Mouse (Mus musculus) thymus, adult 2 months (tissue): ENCODE measurements around the gene Sdk2.

Experiments
- CTCF ChIP-seq: fragments of 200-500 bp; IDR thresholded peaks from 2 replicates; pipeline ENCODE4 v1.5.1; 2012; ENCODE audit warnings: mild to moderate bottlenecking, control low read depth, low read length, moderate library complexity, borderline replicate concordance; ENCODE audit not compliant: control insufficient read depth, poor library complexity, insufficient read depth; ENCODE audit errors: extremely low read depth
- POLR2A ChIP-seq: fragments of 200-500 bp; IDR thresholded peaks from 2 replicates; pipeline ENCODE4 v1.6.1; 2012; ENCODE audit warnings: mild to moderate bottlenecking, low read length, control low read depth, moderate library complexity; ENCODE audit not compliant: control insufficient read depth, poor library complexity, insufficient read depth; ENCODE audit errors: extremely low read depth

DNA sequence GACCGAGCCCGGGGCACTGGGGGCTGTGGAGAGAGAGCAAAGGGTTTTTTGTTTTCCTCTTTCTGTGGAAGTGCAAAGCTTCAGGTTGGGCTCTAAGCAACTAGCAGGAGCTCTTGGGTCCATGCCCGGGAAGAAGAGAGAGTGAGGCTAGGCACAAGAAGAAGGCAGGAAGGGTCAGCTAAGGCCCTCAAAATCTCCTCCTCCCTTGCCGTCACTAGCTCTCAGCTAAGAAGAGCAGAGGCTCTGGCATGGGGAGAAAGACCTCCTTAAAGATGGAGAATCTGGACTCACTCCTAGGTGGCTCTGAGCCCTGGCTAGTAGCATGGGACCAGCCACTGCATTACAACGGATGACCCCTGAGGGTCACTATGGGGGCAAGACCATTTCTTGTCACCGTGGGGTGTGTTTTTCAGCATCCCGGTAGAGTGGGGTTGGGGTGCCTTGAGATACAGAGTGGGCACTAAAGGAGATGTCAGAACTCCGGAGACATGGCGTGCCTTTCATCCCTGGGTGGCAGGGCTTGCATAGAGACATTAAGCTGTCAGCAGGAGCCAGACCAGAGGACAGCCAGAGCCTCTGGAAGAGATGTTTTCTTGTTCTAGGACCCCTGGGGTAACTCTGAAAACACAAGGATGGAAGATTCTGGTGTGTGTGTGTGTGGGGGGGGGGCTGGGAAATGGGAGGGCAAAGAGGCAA, 260.3 kb downstream of the Sdk2 start:
- TF ChIP-seq POLR2A (no peak), CTCF (no peak)
